Mouse (Mus musculus) cerebellum, adult 11 months (tissue): ENCODE measurements around the gene Efcab9.
A peak's percentile ranks its signal among the peaks of the same experiment; 100 is the strongest.

Experiments used
- DNase-seq: peaks from one replicate; pipeline ENCODE4 v3.0.0; 2022

Gene Efcab9

DNA sequence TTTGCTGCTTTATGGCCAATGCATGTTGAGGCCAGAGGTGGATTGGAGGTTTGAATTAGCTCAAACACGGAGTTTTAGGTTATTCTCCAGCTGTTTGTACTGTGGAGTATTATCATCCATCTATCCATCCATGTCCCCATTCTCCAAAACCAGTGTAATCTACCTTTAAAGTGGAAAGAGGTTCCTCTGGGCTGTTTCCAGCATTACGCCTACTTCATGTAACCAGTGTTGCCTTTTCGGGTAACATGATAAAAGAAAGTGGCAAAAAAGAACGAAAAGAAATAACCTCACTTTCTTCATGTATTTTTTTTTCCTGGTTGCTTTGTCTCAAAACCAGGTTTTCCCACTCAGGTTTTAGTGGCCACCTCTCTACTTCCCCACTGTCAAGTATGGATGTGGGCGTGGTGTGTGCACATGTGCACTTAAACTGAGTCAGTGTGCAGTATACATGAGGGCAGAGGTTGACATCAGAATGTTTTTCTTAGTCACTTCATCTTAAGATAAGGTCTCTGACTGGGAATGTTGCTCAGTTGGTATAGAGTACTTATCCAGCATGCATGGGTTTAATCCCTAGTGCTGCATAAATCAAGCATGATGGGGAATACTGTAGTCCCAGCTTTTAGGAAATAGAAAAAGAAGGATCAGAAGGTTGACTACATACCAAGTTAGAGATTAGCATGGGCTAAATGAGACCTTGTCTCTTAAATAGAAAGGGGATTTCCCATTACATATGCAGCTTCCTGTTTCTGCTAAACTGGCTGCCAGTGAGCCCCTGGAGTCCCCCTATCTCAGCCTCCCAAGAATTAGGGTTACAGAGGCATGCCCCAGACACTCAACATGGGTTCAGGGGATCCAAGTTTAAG, 42.8 kb downstream of the Efcab9 start:
- DNase-seq: no peak

DNA sequence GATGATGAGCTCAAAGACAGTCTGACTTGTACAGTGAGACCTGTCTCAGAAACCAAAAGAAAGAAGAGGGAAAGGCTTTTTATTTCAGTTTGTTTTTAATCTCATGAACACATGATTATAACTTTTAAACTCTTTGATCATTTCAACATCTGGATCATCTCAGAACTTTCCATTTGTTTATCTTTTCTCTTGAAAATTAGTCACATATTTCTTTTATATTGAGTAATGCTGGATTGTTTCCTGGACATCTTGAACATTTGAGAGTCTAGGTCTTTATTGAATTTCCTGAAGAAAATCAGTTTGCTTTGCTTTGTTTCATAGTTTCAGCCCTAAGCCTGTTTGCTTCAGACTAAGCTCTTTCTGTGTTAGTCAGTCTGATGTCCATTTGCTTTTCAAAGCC, 43.5 kb downstream of the Efcab9 start:
- no peak for DNase-seq

DNA sequence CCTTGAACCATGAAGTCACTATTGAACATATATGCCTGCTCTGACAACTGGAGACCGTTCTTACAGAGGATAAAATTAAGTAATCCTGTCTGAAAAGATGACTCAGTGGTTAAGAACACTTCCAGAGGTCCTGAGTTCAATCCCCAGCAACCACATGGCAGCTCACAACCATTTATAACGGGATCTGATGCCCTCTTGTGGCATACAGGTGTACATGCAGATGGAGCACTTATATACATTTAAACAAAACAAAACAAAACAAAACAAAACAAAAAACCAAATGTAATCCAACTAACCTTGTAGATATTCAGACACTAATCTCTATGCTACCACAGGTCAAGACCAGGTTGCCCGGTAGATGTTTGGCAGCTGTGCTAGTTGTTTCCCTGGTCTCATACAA, 44.4 kb downstream of the Efcab9 start:
- DNase-seq: no peak

DNA sequence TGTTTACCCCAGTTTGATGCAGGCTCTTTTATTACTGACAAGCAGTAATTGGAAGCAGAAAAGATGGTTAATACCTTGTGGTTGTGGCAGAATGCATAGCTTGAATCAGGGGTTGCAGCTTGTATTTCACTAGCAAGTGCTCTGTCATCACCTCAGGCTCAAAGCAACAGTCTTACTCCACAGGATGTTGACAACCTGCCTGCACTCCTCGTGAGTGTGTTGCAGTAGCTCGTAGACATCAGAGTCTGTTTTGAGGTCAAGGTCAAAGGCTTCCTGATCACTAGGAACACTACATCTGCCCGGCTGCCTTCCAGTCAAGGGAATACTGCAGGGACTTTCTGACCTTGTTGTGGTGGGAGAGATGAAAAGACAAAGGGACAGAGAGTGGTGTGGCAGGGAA, 45.3 kb downstream of the Efcab9 start:
- DNase-seq: no peak

DNA sequence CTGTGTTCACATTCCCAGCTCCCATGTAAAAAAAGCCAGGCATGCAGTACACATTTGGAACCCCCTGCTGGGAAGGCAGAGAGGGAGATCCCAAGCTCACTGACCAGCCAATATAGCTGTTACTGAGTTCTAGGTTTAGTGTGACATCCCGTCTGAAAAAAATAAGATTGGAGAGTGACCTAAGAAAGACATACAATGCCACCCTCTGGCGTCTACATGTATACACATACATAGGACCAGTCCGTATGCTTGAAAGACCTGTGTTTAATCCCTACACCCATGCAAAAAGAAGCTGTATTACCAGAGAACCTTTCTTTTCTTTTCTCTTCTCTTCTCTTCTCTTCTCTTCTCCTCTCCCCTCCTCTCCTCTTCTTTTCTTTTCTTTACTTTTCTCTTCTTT, 46.6 kb downstream of the Efcab9 start:
- no peak for DNase-seq

DNA sequence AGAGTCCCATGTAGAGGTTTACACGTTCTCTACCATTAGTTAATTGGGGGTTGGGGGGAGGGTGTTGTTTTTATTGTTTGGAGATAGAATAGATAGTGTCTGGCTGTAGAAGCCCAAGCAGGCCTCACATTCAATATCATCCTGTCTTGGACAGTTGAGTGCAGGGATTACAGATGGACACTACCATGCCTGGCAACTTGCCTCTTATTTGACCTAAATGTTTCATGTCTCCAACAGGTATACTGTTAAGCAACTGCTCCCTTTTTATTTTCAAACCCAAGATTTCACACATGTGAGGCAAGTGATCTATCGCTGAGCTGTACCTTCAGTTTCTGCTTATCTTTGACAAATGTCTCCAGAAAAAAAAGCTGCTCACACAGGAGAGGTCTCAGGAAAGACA, 50.4 kb downstream of the Efcab9 start:
- peak; percentile 34 for DNase-seq

DNA sequence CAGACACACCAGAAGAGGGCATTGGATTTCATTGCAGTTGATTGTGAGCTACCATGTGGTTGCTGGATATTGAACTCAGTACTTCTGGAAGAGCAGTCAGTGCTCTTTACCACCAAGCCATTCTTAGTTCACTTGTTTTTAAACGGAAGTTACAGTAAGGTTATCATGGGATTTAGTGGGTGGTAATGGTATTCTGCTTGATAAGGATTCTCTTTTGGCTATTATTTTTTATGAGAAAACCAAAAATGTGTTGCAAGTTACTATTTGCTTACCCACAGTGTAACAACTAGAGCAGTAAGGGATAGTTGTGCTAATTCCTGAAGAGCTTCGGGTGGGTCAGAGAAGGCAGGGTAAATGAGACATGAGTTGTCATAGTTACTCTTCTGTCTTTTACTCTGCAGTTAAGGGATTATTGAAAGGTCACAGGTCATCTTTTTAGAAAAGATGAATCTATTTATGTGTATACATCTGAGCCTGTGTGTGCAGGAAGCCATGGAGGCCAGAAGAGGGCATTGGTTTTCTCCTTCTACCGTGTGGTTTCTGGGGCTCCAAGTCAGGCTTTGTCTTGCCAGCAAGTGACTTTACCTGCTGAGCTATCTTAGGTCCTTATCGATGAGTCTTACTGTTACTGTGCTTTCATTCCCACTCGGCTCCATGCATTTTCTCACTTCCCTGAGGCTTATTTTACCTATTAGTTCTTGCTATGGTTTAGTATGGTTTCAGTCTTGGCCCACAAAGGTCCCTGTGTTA, 56.2 kb downstream of the Efcab9 start:
- DNase-seq: no peak

DNA sequence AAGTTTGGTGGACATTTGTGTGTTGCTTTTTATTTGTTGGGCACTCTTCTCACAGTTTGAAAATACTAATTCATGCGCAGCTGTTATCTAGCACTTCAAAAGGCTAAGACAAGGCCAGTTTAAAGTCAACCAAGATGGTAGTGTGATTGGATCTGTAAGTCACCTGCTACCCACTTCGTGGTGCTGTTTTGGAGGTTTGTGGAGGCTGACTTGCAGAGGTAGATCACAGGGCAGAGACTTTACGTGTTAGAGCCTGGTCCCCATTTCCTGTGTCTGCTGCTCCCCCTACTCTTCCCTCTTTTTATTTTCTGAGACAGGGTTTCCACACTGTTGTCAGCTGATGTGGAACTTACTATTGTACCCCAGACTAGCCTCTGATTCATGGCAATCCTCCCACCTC, 57.2 kb downstream of the Efcab9 start:
- no peak for DNase-seq
